Mouse (Mus musculus) cerebellum, adult 11-12 months (tissue): ENCODE data around the gene Cbx5.

Source experiments
- DNase-seq: peaks from one replicate; pipeline ENCODE4 v3.0.0; 2022

The Cbx5 gene

GRCm38 (mm10) chr15:103214149-103214548, 25.5 kb downstream of the Cbx5 start:
- DNase-seq = no peak

GRCm38 (mm10) chr15:103205156-103205555, 34.5 kb downstream of the Cbx5 start:
- no peak for DNase-seq

GRCm38 (mm10) chr15:103202088-103202793, 37.4 kb downstream of the Cbx5 start:
- no peak for DNase-seq

- DNase-seq = no peak
Observed at GRCm38 (mm10) chr15:103197785-103198184, 41.8 kb downstream of the Cbx5 start.

- no peak for DNase-seq
Observed at GRCm38 (mm10) chr15:103196835-103197234, 42.8 kb downstream of the Cbx5 start.

- DNase-seq = no peak
Observed at GRCm38 (mm10) chr15:103193606-103194005, 46.0 kb downstream of the Cbx5 start.

- DNase-seq = no peak
Observed at GRCm38 (mm10) chr15:103190531-103191462, 48.8 kb downstream of the Cbx5 start.

- DNase-seq = no peak
Observed at GRCm38 (mm10) chr15:103190083-103190482, 49.5 kb downstream of the Cbx5 start.

GRCm38 (mm10) chr15:103187803-103188202, 51.8 kb downstream of the Cbx5 start:
- DNase-seq = no peak

- no peak for DNase-seq
Observed at GRCm38 (mm10) chr15:103185462-103186198, 54.0 kb downstream of the Cbx5 start.

- no peak for DNase-seq
Observed at GRCm38 (mm10) chr15:103183651-103184610, 55.7 kb downstream of the Cbx5 start.

GRCm38 (mm10) chr15:103183135-103183534, 56.5 kb downstream of the Cbx5 start:
- no peak for DNase-seq

- DNase-seq = peak; percentile 64
Observed at GRCm38 (mm10) chr15:103182166-103182790, 57.3 kb downstream of the Cbx5 start.

GRCm38 (mm10) chr15:103180406-103180805, 59.2 kb downstream of the Cbx5 start:
- no peak for DNase-seq

GRCm38 (mm10) chr15:103178767-103179166, 60.8 kb downstream of the Cbx5 start:
- no peak for DNase-seq

GRCm38 (mm10) chr15:103178137-103178536, 61.5 kb downstream of the Cbx5 start:
- DNase-seq = no peak

- DNase-seq = no peak
Observed at GRCm38 (mm10) chr15:103177611-103178041, 62.0 kb downstream of the Cbx5 start.

GRCm38 (mm10) chr15:103176874-103177421, 62.7 kb downstream of the Cbx5 start:
- peak; percentile 84 for DNase-seq

- DNase-seq = no peak
Observed at GRCm38 (mm10) chr15:103173251-103173650, 66.4 kb downstream of the Cbx5 start.

GRCm38 (mm10) chr15:103172537-103172936, 67.1 kb downstream of the Cbx5 start:
- no peak for DNase-seq

GRCm38 (mm10) chr15:103171276-103171675, 68.3 kb downstream of the Cbx5 start:
- DNase-seq = no peak
